Mouse (Mus musculus): ENCODE measurements at regions not wholly inside any gene's neighbourhood (a gene's known extent, or its start where the extent isn't known, plus 50 kb on each side); places are given as distances from the start of the nearest gene placed in this dataset.

GRCm38 (mm10) chr14:76663816-76664215 is 107.1 kb upstream of the Serp2 start:
- WGBS: 91% methylated on average over 2 of the region's 2 CpGs

GRCm38 (mm10) chr14:76662871-76663270 is 106.2 kb upstream of the Serp2 start:
- Histone ChIP-seq H3K27ac (no peak overlapping the region), H3K9me3 (no peaks in the 10 kb centered on the region), H3K36me3 (no peaks in the 10 kb centered on the region), H3K4me2 (no peak overlapping the region), H3K9ac (no peak overlapping the region), H3K27me3 (no peaks in the 10 kb centered on the region), H3K4me1 (replicated peaks) (peaks cover 12% of the 10 kb centered on the region), H3K4me3 (no peak overlapping the region)
- ATAC-seq (ENCODE audit: low FRiP score): no peak
- WGBS: 92% methylated on average over 7 of the region's 7 CpGs

More at GRCm38 (mm10) chr14:76663816-76664215, 107.1 kb upstream of the Serp2 start:
- Histone ChIP-seq H3K4me2 (no peak overlapping the region), H3K27ac (no peak overlapping the region), H3K4me1 (replicated peaks) (peaks cover 4% of the 10 kb centered on the region), H3K9ac (no peak overlapping the region), H3K9me3 (no peaks in the 10 kb centered on the region), H3K4me3 (no peak overlapping the region), H3K36me3 (no peaks in the 10 kb centered on the region), H3K27me3 (no peaks in the 10 kb centered on the region)
- ATAC-seq (ENCODE audit: low FRiP score): no peak

GRCm38 (mm10) chr14:76660906-76661305 is 104.2 kb upstream of the Serp2 start:
- H3K27me3 ChIP-seq: no peaks in the 10 kb centered on the region
- H3K27ac ChIP-seq: no peak overlapping the region
- no peak overlapping the region for H3K4me3 ChIP-seq
- H3K4me1 ChIP-seq (replicated peaks): peaks cover 25% of the 10 kb centered on the region
- 87% methylated on average over 2 of the region's 2 CpGs for WGBS
- no peaks in the 10 kb centered on the region for H3K36me3 ChIP-seq
- no peak overlapping the region for H3K4me2 ChIP-seq
- ATAC-seq (ENCODE audit: low FRiP score): no peak
- H3K9me3 ChIP-seq: no peaks in the 10 kb centered on the region
- H3K9ac ChIP-seq: no peak overlapping the region

GRCm38 (mm10) chr14:76658952-76659502 is 102.3 kb upstream of the Serp2 start:
- H3K27me3 ChIP-seq: no peaks in the 10 kb centered on the region
- H3K9ac ChIP-seq: no peak overlapping the region
- peaks cover 25% of the 10 kb centered on the region for H3K4me1 ChIP-seq (replicated peaks)
- no peaks in the 10 kb centered on the region for H3K36me3 ChIP-seq
- H3K4me3 ChIP-seq: no peak overlapping the region
- 70% methylated on average over 15 of the region's 15 CpGs for WGBS
- no peaks in the 10 kb centered on the region for H3K9me3 ChIP-seq
- ATAC-seq (ENCODE audit: low FRiP score): peak; percentile 37; the same call in 1 of the 2 replicates
- H3K27ac ChIP-seq: no peak overlapping the region
- no peak overlapping the region for H3K4me2 ChIP-seq

GRCm38 (mm10) chr14:76657784-76658610 is 101.3 kb upstream of the Serp2 start:
- peak; percentile 62 for ATAC-seq (ENCODE audit: low FRiP score)
- Histone ChIP-seq H3K4me2 (no peak overlapping the region), H3K36me3 (no peaks in the 10 kb centered on the region), H3K27me3 (no peaks in the 10 kb centered on the region), H3K9ac (0 out of 2 replicates have a peak overlapping the region, but pooled peaks have one; percentile 1), H3K4me3 (no peak overlapping the region), H3K9me3 (no peaks in the 10 kb centered on the region), H3K4me1 (replicated peaks) (peaks cover 25% of the 10 kb centered on the region), H3K27ac (peak overlapping the region; percentile 56)
- 41% methylated on average over 9 of the region's 9 CpGs for WGBS

GRCm38 (mm10) chr14:76657375-76657774 is 100.7 kb upstream of the Serp2 start:
- 0 out of 2 replicates have a peak overlapping the region, but pooled peaks have one; percentile 1 for H3K9ac ChIP-seq
- H3K36me3 ChIP-seq: no peaks in the 10 kb centered on the region
- 27% methylated on average over 7 of the region's 7 CpGs for WGBS

GRCm38 (mm10) chr14:76652356-76653126 is 95.9 kb upstream of the Serp2 start:
- H3K4me2 ChIP-seq: no peak overlapping the region
- no peak overlapping the region for H3K4me3 ChIP-seq
- ATAC-seq (ENCODE audit: low FRiP score): peak; percentile 72; the same call in 1 of the 2 replicates
- peaks cover 20% of the 10 kb centered on the region for H3K4me1 ChIP-seq (replicated peaks)
- 41% methylated on average over 9 of the region's 9 CpGs for WGBS
- peak overlapping the region; percentile 18; the same call in 1 of the 2 replicates for H3K27ac ChIP-seq
- no peaks in the 10 kb centered on the region for H3K27me3 ChIP-seq
- H3K9ac ChIP-seq: no peak overlapping the region
- H3K36me3 ChIP-seq: no peaks in the 10 kb centered on the region
- no peaks in the 10 kb centered on the region for H3K9me3 ChIP-seq

More at GRCm38 (mm10) chr14:76657375-76657774, 100.7 kb upstream of the Serp2 start:
- H3K4me2 ChIP-seq: no peak overlapping the region
- ATAC-seq (ENCODE audit: low FRiP score): peak; percentile 44; the same call in 1 of the 2 replicates
- no peak overlapping the region for H3K4me3 ChIP-seq
- H3K27ac ChIP-seq: peak overlapping the region; percentile 56
- H3K4me1 ChIP-seq (replicated peaks): peaks cover 30% of the 10 kb centered on the region
- H3K9me3 ChIP-seq: no peaks in the 10 kb centered on the region
- no peaks in the 10 kb centered on the region for H3K27me3 ChIP-seq

- Histone ChIP-seq H3K4me3 (no peak overlapping the region), H3K9ac (no peak overlapping the region), H3K9me3 (no peaks in the 10 kb centered on the region), H3K4me2 (no peak overlapping the region), H3K4me1 (replicated peaks) (peaks cover 10% of the 10 kb centered on the region), H3K36me3 (no peaks in the 10 kb centered on the region), H3K27ac (no peak overlapping the region), H3K27me3 (no peaks in the 10 kb centered on the region)
- 93% methylated on average over 8 of the region's 8 CpGs for WGBS
- ATAC-seq (ENCODE audit: low FRiP score): no peak
Observed at GRCm38 (mm10) chr14:76651096-76651495, 94.4 kb upstream of the Serp2 start.

- Histone ChIP-seq H3K27me3 (no peaks in the 10 kb centered on the region), H3K4me1 (replicated peaks) (peaks cover 10% of the 10 kb centered on the region), H3K9ac (no peak overlapping the region), H3K9me3 (no peaks in the 10 kb centered on the region), H3K4me3 (no peak overlapping the region), H3K4me2 (no peak overlapping the region), H3K36me3 (no peaks in the 10 kb centered on the region), H3K27ac (no peak overlapping the region)
- ATAC-seq (ENCODE audit: low FRiP score): no peak
- WGBS: 89% methylated on average over 3 of the region's 3 CpGs
Observed at GRCm38 (mm10) chr14:76649927-76650326, 93.2 kb upstream of the Serp2 start.

GRCm38 (mm10) chr14:76644716-76645115 is 88.0 kb upstream of the Serp2 start:
- Histone ChIP-seq H3K4me2 (no peak overlapping the region), H3K36me3 (no peaks in the 10 kb centered on the region), H3K4me1 (replicated peaks) (no peaks in the 10 kb centered on the region), H3K9me3 (no peaks in the 10 kb centered on the region), H3K27me3 (no peaks in the 10 kb centered on the region), H3K4me3 (no peak overlapping the region), H3K9ac (no peak overlapping the region), H3K27ac (no peak overlapping the region)
- no peak for ATAC-seq (ENCODE audit: low FRiP score)
- WGBS: 87% methylated on average over 3 of the region's 3 CpGs

GRCm38 (mm10) chr14:76641752-76642529 is 85.3 kb upstream of the Serp2 start:
- Histone ChIP-seq H3K36me3 (no peaks in the 10 kb centered on the region), H3K4me1 (replicated peaks) (no peaks in the 10 kb centered on the region), H3K9me3 (no peaks in the 10 kb centered on the region), H3K27ac (no peak overlapping the region), H3K9ac (no peak overlapping the region), H3K27me3 (no peaks in the 10 kb centered on the region), H3K4me3 (no peak overlapping the region), H3K4me2 (no peak overlapping the region)
- no peak for ATAC-seq (ENCODE audit: low FRiP score)
- WGBS: 94% methylated on average over 4 of the region's 4 CpGs

Data from hindbrain, embryonic 13.5 days (tissue).